Mouse (Mus musculus): ENCODE data around the gene Zfp593.

Gene Zfp593

DNA sequence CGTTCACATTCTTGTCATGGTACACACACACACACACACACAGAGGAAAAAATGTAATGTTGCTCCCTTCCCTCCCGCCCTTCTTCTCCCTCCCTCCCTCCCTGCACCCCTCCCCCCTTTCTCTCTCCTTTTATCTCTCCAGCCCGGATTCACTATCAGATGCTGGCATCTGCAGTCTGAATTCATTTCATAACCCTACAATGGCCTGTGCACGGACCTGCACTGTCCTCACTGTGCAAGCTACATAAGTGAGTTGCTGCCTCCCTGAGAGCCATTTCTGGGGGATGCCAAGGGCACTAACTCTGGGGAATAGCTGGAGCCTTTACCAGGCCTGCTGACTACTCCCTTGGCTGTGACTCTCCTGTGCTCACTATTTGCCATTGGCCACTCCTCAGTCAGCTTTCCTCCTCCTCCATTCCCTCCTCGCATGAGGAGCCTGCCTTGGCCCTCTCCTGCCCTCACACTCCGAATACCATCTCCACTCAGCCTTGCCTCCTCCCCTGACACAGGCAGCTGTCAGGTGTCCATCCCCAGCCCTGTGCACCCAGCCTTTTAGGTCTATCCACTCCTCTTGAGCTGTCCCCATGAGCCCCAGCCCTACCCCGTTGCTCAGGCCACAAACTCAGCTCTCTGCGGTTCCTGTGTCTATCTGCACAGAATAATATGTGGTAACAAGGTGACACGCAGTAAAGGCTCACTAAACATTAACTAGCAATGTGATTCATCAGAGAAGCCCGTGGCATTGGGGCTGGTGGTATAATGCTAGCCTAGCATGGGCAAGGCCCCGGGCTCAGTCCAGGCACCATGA lies 22.4 kb downstream of the Zfp593 start:
- no peak for DNase-seq

DNA sequence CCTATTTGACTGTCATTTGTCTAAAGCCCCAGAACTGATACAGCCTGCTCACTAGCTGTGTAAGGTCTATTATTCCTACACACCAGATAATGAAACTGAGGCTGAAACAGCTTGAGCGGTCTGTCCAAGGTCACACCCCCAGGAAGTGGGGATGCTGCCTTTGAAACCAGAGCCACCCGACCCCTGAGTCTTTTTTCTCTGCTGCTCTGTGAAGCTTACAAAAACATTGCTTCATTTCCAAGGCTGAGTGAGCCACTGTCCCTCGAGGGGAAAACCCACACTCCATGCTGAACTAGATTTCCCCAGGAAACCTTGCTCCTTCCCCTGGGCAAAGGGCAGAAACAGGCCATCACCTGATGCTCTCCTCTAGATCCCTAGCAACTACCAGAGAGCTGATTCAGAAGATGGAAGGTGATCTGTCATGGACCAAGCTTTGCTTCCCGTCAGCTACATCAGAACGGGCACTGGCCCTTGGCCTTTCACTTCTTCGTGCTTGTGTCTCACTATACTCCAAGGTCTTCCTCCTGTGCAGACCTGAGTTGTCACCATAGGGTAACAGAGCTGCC lies 38.8 kb downstream of the Zfp593 start:
- no peak for DNase-seq

DNA sequence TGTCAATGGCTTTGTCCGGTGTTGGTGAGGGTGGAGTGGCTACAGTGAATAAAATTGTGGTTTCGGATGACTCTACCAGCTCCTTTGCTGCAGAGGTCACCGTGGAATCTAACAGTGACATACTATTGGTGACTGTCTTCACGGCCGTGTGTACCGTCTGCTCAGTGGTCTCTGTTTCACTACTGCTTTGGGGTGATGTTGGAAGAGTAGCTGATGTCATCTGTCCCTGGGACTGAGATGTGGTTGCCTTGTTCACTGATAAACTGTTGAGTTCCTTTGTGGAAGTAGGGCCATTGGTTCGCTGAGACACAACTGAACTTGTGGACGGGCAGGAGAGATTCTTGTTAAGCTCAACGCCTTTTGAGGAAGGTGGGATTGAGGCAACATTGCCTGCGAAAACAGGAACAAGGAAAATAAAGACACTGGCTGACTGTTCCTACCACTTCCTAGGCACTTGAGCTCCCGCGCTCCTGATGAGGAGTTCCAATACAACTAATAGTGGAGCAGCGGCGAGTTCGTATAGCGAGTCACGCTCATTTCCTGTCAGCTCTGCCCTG lies 42.0 kb downstream of the Zfp593 start:
- no peak for DNase-seq

DNA sequence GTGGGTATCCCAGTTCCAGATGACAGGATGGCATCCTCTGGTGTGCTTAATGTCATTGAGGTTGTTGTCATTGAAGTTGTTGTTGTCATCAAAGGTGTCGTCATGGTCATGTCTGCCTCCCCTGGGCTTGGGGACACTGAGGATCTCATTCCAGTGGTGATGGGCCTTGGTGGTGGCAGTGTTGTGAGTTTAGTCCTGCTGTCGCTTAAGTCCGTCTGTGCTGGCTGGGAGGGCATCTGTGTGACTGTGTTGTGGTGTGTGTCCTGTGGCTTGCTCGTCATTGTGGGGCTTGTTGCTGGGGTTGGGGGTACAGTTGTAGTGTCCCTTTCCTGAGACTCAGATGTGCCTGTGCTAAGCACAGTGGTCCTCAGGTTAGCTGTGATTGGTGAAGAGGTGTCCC lies 42.5 kb downstream of the Zfp593 start, which contains the start of gene Gm7534:
Gene Gm7534 (minus strand): TSS at position 101 of the 400 bp plus-strand sequence.
- DNase-seq, result no peak

DNA sequence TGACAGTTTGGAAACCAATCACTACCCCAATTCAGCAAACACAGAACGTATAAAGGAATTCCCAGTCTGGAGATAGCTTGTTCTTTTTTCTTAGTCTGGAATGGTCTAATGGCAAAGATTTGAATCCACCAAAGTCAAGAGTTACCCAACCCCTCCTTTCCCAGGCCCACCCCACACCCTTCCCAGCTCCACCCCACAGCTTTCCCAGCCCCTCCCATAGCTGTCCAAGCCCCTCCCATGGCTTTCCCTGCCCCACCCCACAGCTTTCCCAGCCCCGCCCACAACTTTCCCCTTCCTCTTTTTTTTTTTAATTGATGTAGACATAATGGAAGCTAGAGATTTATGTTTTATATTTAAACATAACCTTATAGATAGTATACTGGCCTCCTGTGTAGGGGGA lies 46.0 kb downstream of the Zfp593 start:
- DNase-seq, result no peak

All from lung, postnatal 14 days (tissue).